Mouse (Mus musculus) lung, postnatal 4 days (tissue): ENCODE measurements around the gene 4933436I01Rik.

ENCODE experiments used
- DNase-seq, 2 experiments: peaks; one replicate each; pipeline ENCODE4 v3.0.0; 2021

The 4933436I01Rik gene

DNA sequence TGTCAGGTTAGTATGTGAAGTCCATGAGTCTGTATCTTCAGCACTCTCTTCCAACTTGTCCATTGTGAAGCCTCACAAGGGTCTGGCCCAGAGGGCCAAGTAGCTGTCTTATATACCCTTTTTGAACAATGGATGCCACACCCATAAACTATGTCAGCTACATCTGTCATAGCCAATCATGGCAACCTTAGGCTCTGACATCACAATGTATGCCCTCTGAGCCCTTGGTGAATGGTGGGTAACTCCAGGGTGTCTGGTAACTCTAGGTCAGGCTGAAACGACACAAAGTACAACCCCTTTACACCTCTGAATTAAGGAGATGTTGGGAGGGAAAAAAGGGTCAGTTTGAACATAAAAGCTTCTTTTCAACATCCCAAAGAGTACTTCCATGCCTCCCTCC is at the start of gene 4933436I01Rik:
4933436I01Rik (minus strand) TSS at position 101 of the 400 bp plus-strand sequence.
- no peak for DNase-seq

- no peak for DNase-seq
These were observed 3.7 kb upstream of the 4933436I01Rik start for GRCm38 (mm10) chrX:67924769-67925470.

DNA sequence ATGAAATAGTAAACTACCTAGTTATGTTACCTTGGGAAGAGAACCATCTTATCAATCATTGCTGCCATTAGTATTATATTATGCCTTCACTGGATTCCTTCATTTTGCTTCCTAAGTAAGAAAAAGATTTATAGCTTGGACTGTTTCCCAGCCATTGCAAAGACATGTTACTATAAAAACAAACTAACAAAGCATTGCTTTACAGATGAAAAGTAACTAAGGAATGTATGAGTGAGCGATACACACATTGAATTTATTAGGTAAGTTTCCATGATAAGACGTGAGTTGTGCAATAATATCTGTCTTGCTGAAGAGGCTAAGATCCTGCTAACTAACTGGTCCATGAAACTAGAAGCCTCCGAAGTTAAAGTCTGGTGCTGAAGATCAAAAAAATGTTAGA is 37.8 kb downstream of the 4933436I01Rik start:
- DNase-seq: no peak
